Mouse (Mus musculus): ENCODE data around the gene Abl2. TPM values are rescaled to one million over a fixed set of nuclear protein-coding genes. Genes with fewer than 3 reads are reported as not detected.

The Abl2 gene
- polyA plus RNA-seq, 1 experiment from 2014 or later: 3.9 TPM

GRCm38 (mm10) chr1:156565328-156565727 is 6.7 kb downstream of the Abl2 start:
- Histone ChIP-seq H3K4me2 (ENCODE audit: low read depth, low read length) (no peak overlapping the region), H3K27ac (replicated peaks; ENCODE audit: low read depth, low read length) (no peak overlapping the region), H3K36me3 (replicated peaks; ENCODE audit: control insufficient read depth, insufficient read depth, low read depth, low read length) (no peaks in the 10 kb centered on the region), H3K27me3 (ENCODE audit: control insufficient read depth, insufficient read depth, low read length) (no peaks in the 10 kb centered on the region), H3K9ac (replicated peaks; ENCODE audit: low read length) (no peak overlapping the region), H3K9me3 (replicated peaks; ENCODE audit: control insufficient read depth, low read length) (no peaks in the 10 kb centered on the region), H3K4me3 (ENCODE audit: low read depth, low read length) (no peak overlapping the region), H3K4me1 (ENCODE audit: control insufficient read depth, insufficient read depth, low read length) (no peaks in the 10 kb centered on the region)
- ATAC-seq (replicated peaks; ENCODE audit: insufficient number of reproducible peaks, low FRiP score, low TSS enrichment, low read depth) (no peak), DNase-seq (ENCODE audit: low spot score) (no peak)
- WGBS: 65% methylated on average over 2 of the region's 2 CpGs

- DNase-seq (ENCODE audit: low spot score): no peak
- H3K27me3 ChIP-seq (ENCODE audit: control insufficient read depth, insufficient read depth, low read length): no peaks in the 10 kb centered on the region
- H3K27ac ChIP-seq (replicated peaks; ENCODE audit: low read depth, low read length): no peak overlapping the region
- H3K9me3 ChIP-seq (replicated peaks; ENCODE audit: control insufficient read depth, low read length): no peaks in the 10 kb centered on the region
- H3K36me3 ChIP-seq (replicated peaks; ENCODE audit: control insufficient read depth, insufficient read depth, low read depth, low read length): no peaks in the 10 kb centered on the region
- no peak for ATAC-seq (replicated peaks; ENCODE audit: insufficient number of reproducible peaks, low FRiP score, low TSS enrichment, low read depth)
- H3K4me3 ChIP-seq (ENCODE audit: low read depth, low read length): no peak overlapping the region
- H3K4me2 ChIP-seq (ENCODE audit: low read depth, low read length): no peak overlapping the region
- WGBS: 94% methylated on average over 3 of the region's 3 CpGs
- no peak overlapping the region for H3K9ac ChIP-seq (replicated peaks; ENCODE audit: low read length)
- no peaks in the 10 kb centered on the region for H3K4me1 ChIP-seq (ENCODE audit: control insufficient read depth, insufficient read depth, low read length)
Measured at GRCm38 (mm10) chr1:156566132-156566531, 7.5 kb downstream of the Abl2 start.

- no peak overlapping the region for H3K9ac ChIP-seq (replicated peaks; ENCODE audit: low read length)
- H3K36me3 ChIP-seq (replicated peaks; ENCODE audit: control insufficient read depth, insufficient read depth, low read depth, low read length): no peaks in the 10 kb centered on the region
- WGBS: 81% methylated on average over 4 of the region's 4 CpGs
- no peaks in the 10 kb centered on the region for H3K27me3 ChIP-seq (ENCODE audit: control insufficient read depth, insufficient read depth, low read length)
- H3K9me3 ChIP-seq (replicated peaks; ENCODE audit: control insufficient read depth, low read length): no peaks in the 10 kb centered on the region
- no peaks in the 10 kb centered on the region for H3K4me1 ChIP-seq (ENCODE audit: control insufficient read depth, insufficient read depth, low read length)
- no peak for ATAC-seq (replicated peaks; ENCODE audit: insufficient number of reproducible peaks, low FRiP score, low TSS enrichment, low read depth)
- H3K4me2 ChIP-seq (ENCODE audit: low read depth, low read length): no peak overlapping the region
- no peak overlapping the region for H3K27ac ChIP-seq (replicated peaks; ENCODE audit: low read depth, low read length)
- no peak for DNase-seq (ENCODE audit: low spot score)
- no peak overlapping the region for H3K4me3 ChIP-seq (ENCODE audit: low read depth, low read length)
Measured at GRCm38 (mm10) chr1:156569615-156570014, 11.0 kb downstream of the Abl2 start.

GRCm38 (mm10) chr1:156572952-156573351 is 14.4 kb downstream of the Abl2 start:
- Histone ChIP-seq H3K36me3 (replicated peaks; ENCODE audit: control insufficient read depth, insufficient read depth, low read depth, low read length) (no peaks in the 10 kb centered on the region), H3K27me3 (ENCODE audit: control insufficient read depth, insufficient read depth, low read length) (no peaks in the 10 kb centered on the region), H3K9ac (replicated peaks; ENCODE audit: low read length) (no peak overlapping the region), H3K4me1 (ENCODE audit: control insufficient read depth, insufficient read depth, low read length) (no peaks in the 10 kb centered on the region), H3K4me3 (ENCODE audit: low read depth, low read length) (no peak overlapping the region), H3K9me3 (replicated peaks; ENCODE audit: control insufficient read depth, low read length) (no peaks in the 10 kb centered on the region), H3K4me2 (ENCODE audit: low read depth, low read length) (no peak overlapping the region), H3K27ac (replicated peaks; ENCODE audit: low read depth, low read length) (no peak overlapping the region)
- 85% methylated on average over 4 of the region's 4 CpGs for WGBS
- DNase-seq (ENCODE audit: low spot score): no peak
- no peak for ATAC-seq (replicated peaks; ENCODE audit: insufficient number of reproducible peaks, low FRiP score, low TSS enrichment, low read depth)

- DNase-seq (ENCODE audit: low spot score) (peak; percentile 6), ATAC-seq (replicated peaks; ENCODE audit: insufficient number of reproducible peaks, low FRiP score, low TSS enrichment, low read depth) (no peak)
- no peaks in the 10 kb centered on the region for H3K4me1 ChIP-seq (ENCODE audit: control insufficient read depth, insufficient read depth, low read length)
- no peaks in the 10 kb centered on the region for H3K9me3 ChIP-seq (replicated peaks; ENCODE audit: control insufficient read depth, low read length)
- WGBS: 72% methylated on average over 11 of the region's 11 CpGs
- no peaks in the 10 kb centered on the region for H3K27me3 ChIP-seq (ENCODE audit: control insufficient read depth, insufficient read depth, low read length)
- H3K4me3 ChIP-seq (ENCODE audit: low read depth, low read length): no peak overlapping the region
- H3K4me2 ChIP-seq (ENCODE audit: low read depth, low read length): no peak overlapping the region
- H3K27ac ChIP-seq (replicated peaks; ENCODE audit: low read depth, low read length): no peak overlapping the region
- no peak overlapping the region for H3K9ac ChIP-seq (replicated peaks; ENCODE audit: low read length)
- H3K36me3 ChIP-seq (replicated peaks; ENCODE audit: control insufficient read depth, insufficient read depth, low read depth, low read length): no peaks in the 10 kb centered on the region
Measured at GRCm38 (mm10) chr1:156581149-156581548, 22.6 kb downstream of the Abl2 start.

- ATAC-seq (replicated peaks; ENCODE audit: insufficient number of reproducible peaks, low FRiP score, low TSS enrichment, low read depth) (no peak), DNase-seq (ENCODE audit: low spot score) (peak; percentile 6)
- no peak overlapping the region for H3K4me2 ChIP-seq (ENCODE audit: low read depth, low read length)
- 81% methylated on average over 1 of the region's 1 CpGs for WGBS
- H3K27ac ChIP-seq (replicated peaks; ENCODE audit: low read depth, low read length): no peak overlapping the region
- H3K9me3 ChIP-seq (replicated peaks; ENCODE audit: control insufficient read depth, low read length): no peaks in the 10 kb centered on the region
- H3K4me1 ChIP-seq (ENCODE audit: control insufficient read depth, insufficient read depth, low read length): no peaks in the 10 kb centered on the region
- no peaks in the 10 kb centered on the region for H3K36me3 ChIP-seq (replicated peaks; ENCODE audit: control insufficient read depth, insufficient read depth, low read depth, low read length)
- no peaks in the 10 kb centered on the region for H3K27me3 ChIP-seq (ENCODE audit: control insufficient read depth, insufficient read depth, low read length)
- no peak overlapping the region for H3K4me3 ChIP-seq (ENCODE audit: low read depth, low read length)
- H3K9ac ChIP-seq (replicated peaks; ENCODE audit: low read length): no peak overlapping the region
Measured at GRCm38 (mm10) chr1:156584175-156584574, 25.6 kb downstream of the Abl2 start.

- Histone ChIP-seq H3K9ac (replicated peaks; ENCODE audit: low read length) (no peak overlapping the region), H3K4me3 (ENCODE audit: low read depth, low read length) (no peak overlapping the region), H3K27ac (replicated peaks; ENCODE audit: low read depth, low read length) (no peak overlapping the region), H3K36me3 (replicated peaks; ENCODE audit: control insufficient read depth, insufficient read depth, low read depth, low read length) (no peaks in the 10 kb centered on the region), H3K4me1 (ENCODE audit: control insufficient read depth, insufficient read depth, low read length) (no peaks in the 10 kb centered on the region), H3K4me2 (ENCODE audit: low read depth, low read length) (no peak overlapping the region), H3K27me3 (ENCODE audit: control insufficient read depth, insufficient read depth, low read length) (no peaks in the 10 kb centered on the region), H3K9me3 (replicated peaks; ENCODE audit: control insufficient read depth, low read length) (no peaks in the 10 kb centered on the region)
- DNase-seq (ENCODE audit: low spot score) (no peak), ATAC-seq (replicated peaks; ENCODE audit: insufficient number of reproducible peaks, low FRiP score, low TSS enrichment, low read depth) (no peak)
- 80% methylated on average over 3 of the region's 3 CpGs for WGBS
Measured at GRCm38 (mm10) chr1:156585512-156585911, 26.9 kb downstream of the Abl2 start.

- Histone ChIP-seq H3K27me3 (ENCODE audit: control insufficient read depth, insufficient read depth, low read length) (no peaks in the 10 kb centered on the region), H3K27ac (replicated peaks; ENCODE audit: low read depth, low read length) (no peak overlapping the region), H3K4me3 (ENCODE audit: low read depth, low read length) (no peak overlapping the region), H3K9ac (replicated peaks; ENCODE audit: low read length) (no peak overlapping the region), H3K9me3 (replicated peaks; ENCODE audit: control insufficient read depth, low read length) (no peaks in the 10 kb centered on the region), H3K36me3 (replicated peaks; ENCODE audit: control insufficient read depth, insufficient read depth, low read depth, low read length) (no peaks in the 10 kb centered on the region), H3K4me1 (ENCODE audit: control insufficient read depth, insufficient read depth, low read length) (no peaks in the 10 kb centered on the region), H3K4me2 (ENCODE audit: low read depth, low read length) (no peak overlapping the region)
- 92% methylated on average over 3 of the region's 3 CpGs for WGBS
- no peak for ATAC-seq (replicated peaks; ENCODE audit: insufficient number of reproducible peaks, low FRiP score, low TSS enrichment, low read depth)
- no peak for DNase-seq (ENCODE audit: low spot score)
Measured at GRCm38 (mm10) chr1:156589811-156590305, 31.3 kb downstream of the Abl2 start.
